Mouse (Mus musculus): ENCODE measurements at regions not wholly inside any gene's neighbourhood (a gene's known extent, or its start where the extent isn't known, plus 50 kb on each side); places are given as distances from the start of the nearest gene placed in this dataset.

DNA sequence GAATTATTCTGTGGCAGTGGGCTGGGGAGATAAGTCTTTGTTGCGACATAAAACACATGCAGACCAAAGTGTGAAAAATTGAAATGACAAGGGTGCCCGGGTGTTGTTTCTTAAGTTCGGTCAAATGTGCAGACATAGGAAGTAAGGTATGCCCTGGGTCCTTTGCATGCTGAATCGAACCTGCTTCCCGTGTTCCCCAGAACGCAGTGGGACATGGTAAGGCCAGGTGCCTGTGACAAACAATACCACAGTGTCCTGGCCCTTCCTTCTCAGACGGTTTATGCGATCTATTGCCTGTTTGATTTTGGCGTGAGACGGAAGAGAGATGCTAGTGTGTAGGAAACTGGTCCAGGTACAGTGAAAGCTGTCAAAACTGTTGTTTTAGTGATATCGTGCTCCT is 1022.1 kb downstream of the Adgrl2 start:
- DNase-seq (ENCODE audit: low spot score) (no peak), ATAC-seq (replicated peaks; ENCODE audit: low FRiP score, low read depth) (no peak)
- Histone ChIP-seq H3K9ac (ENCODE audit: low read depth, low read length) (no peak overlapping the region), H3K4me3 (replicated peaks; ENCODE audit: low read depth, low read length) (no peak overlapping the region), H3K27ac (no peak overlapping the region), H3K4me2 (ENCODE audit: low read length) (no peak overlapping the region), H3K9me3 (replicated peaks; ENCODE audit: low read length) (no peaks in the 10 kb centered on the region), H3K27me3 (ENCODE audit: insufficient read depth, low read length) (no peaks in the 10 kb centered on the region), H3K36me3 (ENCODE audit: insufficient read depth, low read length) (no peaks in the 10 kb centered on the region), H3K4me1 (replicated peaks; ENCODE audit: insufficient read depth, low read length) (no peaks in the 10 kb centered on the region)
- 90% methylated on average over 11 of the region's 11 CpGs for WGBS
- no peak for TF ChIP-seq CTCF (IDR thresholded peaks at IDR 0.05; ENCODE audit: low read depth)

DNA sequence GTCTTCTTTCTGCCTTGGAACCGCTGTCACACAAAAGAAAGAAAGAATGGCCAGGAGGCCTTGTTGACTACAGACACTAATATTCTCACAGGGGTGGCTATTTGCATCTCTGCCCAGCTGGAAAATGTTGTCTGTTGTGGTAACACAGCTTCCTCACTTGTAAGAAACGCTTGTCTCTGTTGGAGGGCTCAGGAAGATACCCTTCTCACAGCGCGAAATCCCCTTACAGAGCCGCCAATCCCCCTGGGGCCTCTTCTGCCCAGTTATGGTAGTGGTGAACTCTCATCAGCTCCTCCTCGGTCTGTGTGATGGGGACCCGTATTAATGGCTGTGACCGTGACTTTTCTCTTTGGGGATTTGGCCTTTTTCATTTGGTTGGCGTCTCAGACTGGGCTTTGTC is 1022.5 kb downstream of the Adgrl2 start:
- Histone ChIP-seq H3K4me3 (replicated peaks; ENCODE audit: low read depth, low read length) (no peak overlapping the region), H3K27ac (no peak overlapping the region), H3K27me3 (ENCODE audit: insufficient read depth, low read length) (no peaks in the 10 kb centered on the region), H3K4me2 (ENCODE audit: low read length) (no peak overlapping the region), H3K36me3 (ENCODE audit: insufficient read depth, low read length) (no peaks in the 10 kb centered on the region), H3K9me3 (replicated peaks; ENCODE audit: low read length) (no peaks in the 10 kb centered on the region), H3K4me1 (replicated peaks; ENCODE audit: insufficient read depth, low read length) (no peaks in the 10 kb centered on the region), H3K9ac (ENCODE audit: low read depth, low read length) (no peak overlapping the region)
- no peak for TF ChIP-seq CTCF (IDR thresholded peaks at IDR 0.05; ENCODE audit: low read depth)
- ATAC-seq (replicated peaks; ENCODE audit: low FRiP score, low read depth) (no peak), DNase-seq (ENCODE audit: low spot score) (no peak)
- WGBS: 83% methylated on average over 9 of the region's 9 CpGs

GRCm38 (mm10) chr3:147967261-147967660 is 1023.1 kb downstream of the Adgrl2 start:
- no peak for TF ChIP-seq CTCF (IDR thresholded peaks at IDR 0.05; ENCODE audit: low read depth)
- no peak overlapping the region for H3K9ac ChIP-seq (ENCODE audit: low read depth, low read length)
- no peak overlapping the region for H3K27ac ChIP-seq
- 95% methylated on average over 3 of the region's 3 CpGs for WGBS
- no peaks in the 10 kb centered on the region for H3K36me3 ChIP-seq (ENCODE audit: insufficient read depth, low read length)
- no peaks in the 10 kb centered on the region for H3K4me1 ChIP-seq (replicated peaks; ENCODE audit: insufficient read depth, low read length)
- no peak for ATAC-seq (replicated peaks; ENCODE audit: low FRiP score, low read depth)
- H3K4me2 ChIP-seq (ENCODE audit: low read length): no peak overlapping the region
- DNase-seq (ENCODE audit: low spot score): no peak
- H3K4me3 ChIP-seq (replicated peaks; ENCODE audit: low read depth, low read length): no peak overlapping the region
- H3K9me3 ChIP-seq (replicated peaks; ENCODE audit: low read length): no peaks in the 10 kb centered on the region
- no peaks in the 10 kb centered on the region for H3K27me3 ChIP-seq (ENCODE audit: insufficient read depth, low read length)

GRCm38 (mm10) chr3:147966827-147967226 is 1023.5 kb downstream of the Adgrl2 start:
- H3K27ac ChIP-seq: no peak overlapping the region
- no peak overlapping the region for H3K4me2 ChIP-seq (ENCODE audit: low read length)
- DNase-seq (ENCODE audit: low spot score) (no peak), ATAC-seq (replicated peaks; ENCODE audit: low FRiP score, low read depth) (no peak)
- no peaks in the 10 kb centered on the region for H3K36me3 ChIP-seq (ENCODE audit: insufficient read depth, low read length)
- TF ChIP-seq CTCF (IDR thresholded peaks at IDR 0.05; ENCODE audit: low read depth): no peak
- no peak overlapping the region for H3K4me3 ChIP-seq (replicated peaks; ENCODE audit: low read depth, low read length)
- H3K4me1 ChIP-seq (replicated peaks; ENCODE audit: insufficient read depth, low read length): no peaks in the 10 kb centered on the region
- H3K9ac ChIP-seq (ENCODE audit: low read depth, low read length): no peak overlapping the region
- H3K27me3 ChIP-seq (ENCODE audit: insufficient read depth, low read length): no peaks in the 10 kb centered on the region
- no peaks in the 10 kb centered on the region for H3K9me3 ChIP-seq (replicated peaks; ENCODE audit: low read length)
- 79% methylated on average over 8 of the region's 8 CpGs for WGBS

DNA sequence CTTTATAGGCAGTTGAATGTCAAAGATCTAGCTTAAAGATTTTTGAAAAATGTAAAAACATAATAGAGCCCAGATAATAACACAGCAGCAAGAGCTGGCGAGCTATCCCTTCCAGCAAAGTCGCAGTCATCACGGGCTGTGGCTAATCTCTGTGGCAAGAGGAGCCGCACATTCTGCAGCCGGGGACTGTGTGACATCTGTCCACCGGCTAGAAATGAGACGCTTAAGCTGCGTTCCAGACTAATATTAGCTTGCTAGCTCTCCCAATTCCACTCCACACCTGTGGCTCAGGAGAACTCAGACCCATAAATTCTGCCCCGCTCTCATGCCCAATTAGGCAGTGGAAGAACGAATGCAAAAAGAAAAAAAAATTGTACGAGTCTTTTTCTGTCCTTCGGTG is 1024.0 kb downstream of the Adgrl2 start:
- Histone ChIP-seq H3K27ac (no peak overlapping the region), H3K36me3 (ENCODE audit: insufficient read depth, low read length) (no peaks in the 10 kb centered on the region), H3K27me3 (ENCODE audit: insufficient read depth, low read length) (no peaks in the 10 kb centered on the region), H3K4me3 (replicated peaks; ENCODE audit: low read depth, low read length) (no peak overlapping the region), H3K9me3 (replicated peaks; ENCODE audit: low read length) (no peaks in the 10 kb centered on the region), H3K9ac (ENCODE audit: low read depth, low read length) (no peak overlapping the region), H3K4me2 (ENCODE audit: low read length) (no peak overlapping the region), H3K4me1 (replicated peaks; ENCODE audit: insufficient read depth, low read length) (no peaks in the 10 kb centered on the region)
- ATAC-seq (replicated peaks; ENCODE audit: low FRiP score, low read depth): no peak
- 74% methylated on average over 12 of the region's 12 CpGs for WGBS
- TF ChIP-seq CTCF (IDR thresholded peaks at IDR 0.05; ENCODE audit: low read depth): no peak
- no peak for DNase-seq (ENCODE audit: low spot score)

DNA sequence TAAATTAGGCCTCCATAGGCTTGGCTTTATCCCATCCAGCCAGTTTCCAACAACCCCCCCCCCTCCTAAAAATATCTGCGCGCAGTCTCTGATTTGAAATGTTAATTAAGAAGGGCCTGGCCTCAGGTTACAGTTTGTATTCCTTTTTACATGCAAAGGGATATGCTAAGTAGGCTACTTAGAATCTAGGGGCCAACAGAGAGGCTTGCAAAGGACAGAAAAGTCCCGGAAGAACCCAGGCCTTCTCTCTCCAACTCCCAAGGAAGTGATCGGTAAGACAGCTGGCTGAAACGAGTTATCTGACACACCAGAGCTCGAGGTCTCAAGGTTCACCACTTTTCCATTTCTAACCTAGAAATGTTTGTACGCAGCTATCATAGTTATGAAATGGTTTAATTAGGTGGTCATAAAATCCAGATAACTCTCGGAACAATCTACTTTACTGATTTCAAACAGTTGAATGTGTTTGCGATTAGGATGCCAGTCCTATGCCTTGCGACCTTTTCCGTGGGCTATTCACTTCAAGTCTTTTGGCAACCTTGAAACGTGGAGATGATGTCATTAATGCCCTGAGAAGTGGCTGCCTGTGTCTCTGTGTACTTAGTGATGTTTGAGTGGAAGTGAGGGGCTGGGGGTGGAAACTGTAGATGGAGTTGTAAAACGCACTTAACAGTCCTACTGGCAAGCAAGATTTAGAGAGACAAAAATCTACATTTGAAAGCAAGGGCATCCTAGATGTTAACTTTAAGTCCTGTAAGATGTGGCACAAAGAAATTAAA is 1026.5 kb downstream of the Adgrl2 start:
- no peaks in the 10 kb centered on the region for H3K4me1 ChIP-seq (replicated peaks; ENCODE audit: insufficient read depth, low read length)
- H3K27ac ChIP-seq: no peak overlapping the region
- no peak for ATAC-seq (replicated peaks; ENCODE audit: low FRiP score, low read depth)
- no peak overlapping the region for H3K4me2 ChIP-seq (ENCODE audit: low read length)
- 46% methylated on average over 13 of the region's 13 CpGs for WGBS
- H3K9ac ChIP-seq (ENCODE audit: low read depth, low read length): no peak overlapping the region
- no peaks in the 10 kb centered on the region for H3K27me3 ChIP-seq (ENCODE audit: insufficient read depth, low read length)
- no peaks in the 10 kb centered on the region for H3K9me3 ChIP-seq (replicated peaks; ENCODE audit: low read length)
- no peak overlapping the region for H3K4me3 ChIP-seq (replicated peaks; ENCODE audit: low read depth, low read length)
- TF ChIP-seq CTCF (IDR thresholded peaks at IDR 0.05; ENCODE audit: low read depth): no peak
- DNase-seq (ENCODE audit: low spot score): no peak
- H3K36me3 ChIP-seq (ENCODE audit: insufficient read depth, low read length): no peaks in the 10 kb centered on the region
